Mouse (Mus musculus) ES-CJ7 (cell line): ENCODE data around the gene Dcdc2c.

ENCODE experiments used
- DNase-seq: peaks from one replicate; pipeline ENCODE4 v3.0.0; 2011; ENCODE audit warnings: low read depth, low spot score

Gene Dcdc2c

DNA sequence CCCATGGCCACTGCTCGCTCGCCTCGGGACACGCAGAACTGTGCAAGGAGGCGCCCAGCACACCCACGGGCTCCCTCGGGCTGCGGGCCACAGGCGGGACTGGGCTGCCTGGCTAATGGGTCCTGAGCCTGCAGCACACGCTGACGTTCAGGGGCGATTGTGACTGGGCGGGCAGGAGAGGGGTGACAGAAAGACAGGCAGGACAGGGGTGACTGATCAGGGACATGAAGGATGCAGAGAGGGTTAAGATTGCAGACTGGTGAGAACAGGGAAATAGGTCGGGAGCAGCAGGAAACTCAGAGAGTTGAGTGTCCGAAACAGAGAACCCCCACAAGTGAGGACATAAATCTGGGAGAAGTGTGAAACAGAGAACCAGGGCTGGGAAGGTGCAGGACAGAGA is at the start of gene Dcdc2c:
TSS of gene Dcdc2c (minus strand) at position 101 of the 400 bp plus-strand sequence.
- no peak for DNase-seq

DNA sequence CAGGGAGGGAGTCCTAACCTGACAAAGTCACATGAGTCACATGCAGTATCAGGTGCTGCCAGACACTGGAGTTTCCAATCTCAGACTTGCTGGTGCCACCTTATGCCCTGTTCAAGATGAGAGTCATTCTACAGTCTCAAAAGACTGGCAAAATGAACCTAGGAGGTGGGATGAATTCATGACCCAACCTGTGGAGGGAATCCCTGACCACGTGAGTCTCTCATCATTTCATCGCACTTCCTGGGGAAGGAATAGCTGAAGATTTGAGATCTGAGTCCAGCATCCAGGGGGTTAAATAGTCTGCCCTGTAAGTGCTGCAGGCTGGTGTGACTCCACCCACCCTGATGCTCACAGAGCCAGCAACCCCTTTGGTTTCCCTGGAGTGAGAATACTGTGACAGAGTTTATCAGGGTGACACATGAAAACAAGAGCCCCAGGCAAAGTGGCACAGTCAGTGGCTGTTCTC is 46.4 kb upstream of the Dcdc2c start:
- DNase-seq, result no peak

DNA sequence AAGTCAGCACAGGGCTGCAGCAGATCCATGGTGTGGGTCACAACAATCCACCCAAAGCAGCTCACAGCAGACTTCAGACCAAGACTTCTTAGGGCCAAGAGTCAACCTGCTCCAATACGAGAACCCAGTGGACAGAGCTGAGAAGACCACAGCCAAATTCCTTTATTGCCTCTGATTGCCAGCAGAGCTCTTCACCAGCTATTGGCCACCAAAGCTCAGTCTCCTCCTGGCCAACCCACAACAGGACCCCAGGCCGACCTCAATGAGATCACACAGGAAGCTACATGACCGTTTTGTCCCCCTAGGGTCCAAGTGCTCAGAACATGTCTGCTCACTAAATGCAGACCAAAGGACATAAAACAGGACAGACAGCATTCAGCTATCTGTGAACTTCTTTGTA is 45.9 kb upstream of the Dcdc2c start:
- no peak for DNase-seq

DNA sequence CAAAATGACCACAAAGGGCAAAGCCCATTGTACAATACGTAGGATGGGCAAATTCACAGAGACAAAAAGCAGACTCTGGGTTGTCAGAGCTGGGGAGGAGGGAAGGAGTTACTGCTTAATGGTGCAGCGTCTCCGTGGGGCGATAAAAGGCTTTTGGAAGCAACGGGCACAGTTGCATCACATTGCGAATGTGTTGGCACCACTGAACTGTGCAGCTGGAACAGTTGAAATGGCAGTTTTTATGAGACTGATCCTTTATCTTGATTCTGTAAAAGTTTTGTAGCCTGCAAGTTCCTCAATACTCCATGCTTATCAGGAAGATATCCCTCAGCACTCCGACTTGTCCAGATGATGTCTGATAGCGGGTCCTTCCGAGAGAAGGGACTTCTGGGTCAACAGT is 45.5 kb upstream of the Dcdc2c start:
- no peak for DNase-seq

DNA sequence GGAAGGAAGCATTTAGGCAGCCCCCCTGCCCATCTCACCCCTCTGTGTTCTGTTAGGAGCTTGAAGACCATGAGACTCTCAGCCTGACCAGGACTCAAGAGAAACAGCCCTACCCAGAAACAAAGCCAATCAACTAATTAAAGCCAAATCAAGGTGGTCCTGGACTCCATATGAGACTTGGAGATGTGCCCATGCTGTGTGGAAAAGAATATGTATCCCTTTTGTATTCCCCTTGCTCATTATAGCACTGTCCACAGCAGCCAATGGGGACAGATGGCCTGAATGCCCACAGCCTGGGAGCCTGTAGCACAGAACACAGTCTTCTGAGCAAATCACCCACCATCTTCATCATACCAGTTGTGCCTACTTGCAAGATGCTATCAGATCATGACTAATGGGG is 44.7 kb upstream of the Dcdc2c start:
- no peak for DNase-seq

DNA sequence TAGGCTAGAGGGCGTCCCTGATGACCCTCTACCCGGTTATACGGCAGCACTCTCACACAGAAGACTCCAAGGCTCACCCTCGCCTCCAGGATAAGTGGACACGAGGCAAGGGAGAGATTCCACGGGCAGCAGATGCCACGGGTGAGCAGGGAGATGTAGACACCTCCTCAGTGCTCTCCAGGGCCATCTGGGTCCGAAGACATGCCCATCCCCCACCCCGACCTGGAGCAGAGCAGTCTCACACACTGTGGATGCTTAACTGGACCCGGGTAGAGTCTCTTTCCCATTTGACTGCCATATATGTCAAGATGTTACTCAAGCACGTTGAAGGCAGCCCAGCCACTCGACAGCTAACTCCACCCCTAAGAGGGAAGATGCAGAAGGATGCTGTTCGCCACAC is 38.2 kb upstream of the Dcdc2c start:
- no peak for DNase-seq

DNA sequence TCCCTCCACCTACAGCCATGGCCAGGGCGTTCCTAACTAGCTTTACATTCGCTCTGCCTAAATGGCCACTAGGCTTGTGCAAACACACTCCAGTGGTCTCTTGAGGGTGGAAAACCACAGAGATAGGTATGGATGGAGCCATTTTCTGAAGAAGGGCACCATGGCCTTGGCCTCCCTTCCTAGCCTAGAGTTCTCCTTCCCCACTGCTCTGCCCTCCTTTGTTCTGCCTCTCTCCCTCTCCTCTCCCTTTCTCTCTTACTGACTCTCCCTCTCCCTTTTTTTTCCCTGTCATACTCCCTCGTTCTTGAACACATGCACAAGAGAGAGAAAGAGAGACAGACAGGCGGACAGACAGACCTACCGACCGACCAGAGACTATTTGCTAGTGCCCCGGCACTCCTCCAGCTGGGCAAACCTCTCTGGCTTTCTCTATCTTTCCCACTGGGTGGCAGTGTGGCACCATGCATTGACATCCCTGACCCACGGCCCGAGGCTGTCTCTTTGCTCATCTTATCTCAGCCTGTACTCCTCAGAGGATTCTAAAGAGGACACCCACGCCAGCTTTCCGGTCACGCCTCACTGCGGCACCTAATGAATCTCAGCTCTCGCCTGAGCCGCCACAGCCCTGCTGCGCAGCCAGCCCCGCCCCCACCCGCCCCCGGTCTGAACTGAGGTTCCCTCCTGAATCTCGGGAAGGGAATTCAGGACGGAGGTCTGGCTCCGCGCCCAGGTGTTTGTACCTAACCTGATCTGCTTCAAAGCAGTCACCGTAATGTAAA is 37.1 kb upstream of the Dcdc2c start:
- peak; percentile 85 for DNase-seq

DNA sequence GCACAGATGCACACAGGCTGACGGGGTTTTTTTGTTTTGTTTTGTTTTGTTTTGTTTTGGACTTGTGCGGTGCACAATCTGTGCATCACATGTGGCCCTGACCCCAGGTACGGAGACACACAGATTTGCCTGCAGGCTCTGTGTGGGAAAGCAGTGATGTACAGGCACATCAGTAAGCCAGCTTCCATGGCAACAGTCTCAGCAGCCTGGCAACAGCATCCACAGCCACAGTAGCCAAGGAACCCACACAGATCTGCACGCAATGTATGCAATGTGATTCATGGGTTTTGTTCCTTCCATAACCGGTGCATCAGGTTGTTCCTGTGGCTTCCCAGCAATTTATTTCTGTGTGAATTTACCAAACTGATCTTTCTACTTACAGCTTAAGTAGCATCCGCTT is 35.8 kb upstream of the Dcdc2c start:
- DNase-seq, result no peak

DNA sequence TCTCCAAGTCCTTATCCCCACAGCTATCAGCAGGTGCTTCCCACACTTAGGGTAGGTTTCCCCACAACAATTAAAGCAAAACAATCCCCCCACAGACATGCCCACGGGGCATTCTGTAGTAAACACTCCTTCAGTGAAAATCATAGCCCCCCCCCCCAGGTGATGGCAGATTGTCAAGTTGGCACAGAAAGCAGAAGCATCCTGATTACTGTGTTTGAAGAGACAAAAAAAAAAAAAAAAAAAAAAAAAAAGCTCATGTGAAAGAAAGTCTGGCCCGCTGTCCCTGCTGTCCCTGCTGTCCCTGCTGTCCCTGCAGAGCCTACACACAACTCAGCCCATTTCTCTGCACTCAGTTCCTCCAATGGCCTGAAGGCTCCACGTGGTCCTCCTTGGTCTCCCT is 31.8 kb upstream of the Dcdc2c start:
- DNase-seq, result no peak

DNA sequence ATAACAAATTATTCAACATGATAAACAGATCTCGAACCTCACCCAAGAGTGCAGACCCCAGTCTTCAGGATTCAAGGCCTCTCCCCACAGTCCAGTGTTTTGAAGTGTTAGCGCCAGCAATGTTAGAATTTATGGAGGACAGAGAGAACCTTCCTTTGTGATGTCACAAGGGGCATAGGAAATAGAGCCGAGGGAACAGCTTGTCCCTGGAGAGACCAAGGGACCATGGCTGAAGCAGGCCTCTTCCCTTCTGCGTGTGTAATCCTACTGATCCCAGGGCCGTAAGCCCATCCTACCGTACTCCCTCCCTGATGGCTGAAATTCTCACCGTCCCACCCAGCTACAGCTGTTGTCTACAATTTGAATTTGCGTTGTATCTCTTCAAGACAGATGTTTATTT is 30.2 kb upstream of the Dcdc2c start, which contains the start of gene Allc:
TSS of gene Allc (minus strand) at position 101 of the 400 bp plus-strand sequence.
- DNase-seq, result no peak

DNA sequence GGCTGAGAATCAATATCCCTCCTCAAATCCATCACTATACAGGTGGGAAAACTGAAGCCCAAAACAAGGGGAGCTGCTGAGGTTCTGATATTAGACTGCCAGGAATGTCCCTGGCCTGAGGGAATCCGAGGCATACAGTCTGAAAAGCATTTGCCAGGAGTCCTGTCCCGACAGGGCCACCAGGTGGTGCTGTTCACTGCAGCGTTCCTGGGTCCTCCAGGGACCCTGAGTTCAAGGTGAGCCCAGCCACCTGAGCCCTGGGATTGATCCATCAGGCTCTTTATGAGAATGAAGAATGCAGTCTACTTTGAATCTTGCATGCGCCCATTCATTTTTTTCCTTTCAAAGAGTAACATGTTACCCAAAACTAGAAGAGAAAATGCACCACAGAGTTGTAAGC is 26.9 kb upstream of the Dcdc2c start:
- peak; percentile 61 for DNase-seq

DNA sequence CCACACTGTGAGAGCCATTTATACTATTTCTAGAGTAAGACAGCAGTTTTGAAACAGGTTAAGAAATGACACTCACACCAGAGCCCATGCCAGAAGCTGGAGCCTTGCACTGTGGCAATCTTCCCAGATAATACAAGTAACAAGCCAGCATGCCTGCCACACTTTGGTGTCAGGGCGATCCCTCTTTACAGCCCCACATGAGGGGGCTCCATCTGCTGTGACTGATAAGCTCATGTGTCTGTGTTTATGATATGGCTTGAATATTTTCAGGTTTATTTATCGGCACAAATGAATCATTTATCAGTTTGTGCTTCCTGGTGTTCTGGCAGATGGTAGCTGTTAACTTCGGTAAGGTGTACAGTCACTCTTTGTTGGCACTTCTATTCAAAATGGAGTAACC is 25.9 kb upstream of the Dcdc2c start:
- DNase-seq, result no peak

DNA sequence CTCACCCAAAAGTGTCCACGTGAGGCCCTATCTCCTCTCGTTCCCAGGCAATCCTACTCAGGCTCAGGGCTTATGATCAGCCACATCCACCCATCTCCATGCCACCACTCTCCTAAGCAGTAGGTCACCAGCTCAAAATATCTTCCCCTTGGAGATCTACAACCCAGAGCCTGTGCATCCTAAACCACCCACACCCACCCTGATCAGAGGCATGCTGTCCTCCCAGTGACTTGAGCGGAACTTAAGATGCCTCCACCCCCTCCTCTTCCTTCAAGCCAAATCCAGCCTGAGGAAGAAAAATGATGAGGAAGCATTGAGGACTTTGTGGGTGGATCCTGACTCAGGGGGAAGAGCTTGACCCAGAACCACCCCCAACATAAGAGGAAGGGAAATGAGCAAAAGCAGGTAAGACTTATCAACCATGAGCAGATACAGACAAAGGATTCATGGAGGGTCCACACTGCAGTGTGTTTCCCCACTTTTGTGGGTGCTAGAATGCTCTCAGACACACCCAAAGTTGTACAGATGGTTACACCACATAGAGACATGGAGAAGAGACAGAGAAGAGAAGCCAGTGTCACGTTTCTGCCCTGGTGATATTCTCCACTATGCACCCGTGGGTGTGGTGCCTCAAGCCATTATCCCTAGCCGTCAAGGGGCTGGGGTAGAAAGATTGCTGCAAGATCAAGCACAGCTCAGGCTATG is 23.3 kb upstream of the Dcdc2c start:
- DNase-seq, result no peak

DNA sequence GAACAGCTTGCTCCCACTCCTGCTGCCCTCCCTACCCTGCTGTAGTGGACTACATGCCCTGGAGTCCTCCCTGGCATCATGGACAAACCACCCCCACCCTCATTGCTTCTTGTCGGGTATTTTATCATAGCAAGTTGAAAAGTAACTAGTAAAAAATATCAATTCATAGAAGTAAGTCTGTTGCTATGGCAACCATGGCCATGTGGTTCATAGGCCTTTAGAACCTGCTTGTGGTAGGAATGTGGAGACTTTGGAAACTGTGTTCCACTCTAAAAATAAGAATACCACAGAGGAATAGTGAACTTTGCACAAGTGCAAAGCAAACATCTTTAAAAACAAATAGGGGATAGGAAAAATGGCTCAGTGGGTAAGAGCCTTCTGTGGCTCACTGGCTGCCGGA is 20.0 kb upstream of the Dcdc2c start:
- no peak for DNase-seq

DNA sequence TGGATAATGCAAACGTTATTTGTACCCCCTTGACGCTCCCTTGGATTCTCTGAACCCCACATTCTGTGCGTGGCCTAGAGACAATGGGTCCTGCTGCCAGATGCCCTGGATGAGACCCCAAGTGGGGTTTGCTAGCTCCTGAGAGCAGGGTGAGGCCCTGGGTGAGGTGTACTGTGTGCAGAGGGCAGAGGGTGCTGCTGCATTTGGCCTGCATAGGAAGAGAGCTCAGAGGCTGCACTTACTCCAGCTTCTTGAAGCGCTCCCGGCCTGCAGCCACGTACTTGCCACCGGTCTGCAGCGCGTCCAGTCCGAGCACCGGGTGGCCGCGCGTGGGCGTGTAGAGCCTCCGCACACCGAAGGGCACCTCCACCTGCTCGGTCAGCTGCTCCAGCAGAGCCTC is 424 bp downstream of the Dcdc2c start:
- peak; percentile 12 for DNase-seq

DNA sequence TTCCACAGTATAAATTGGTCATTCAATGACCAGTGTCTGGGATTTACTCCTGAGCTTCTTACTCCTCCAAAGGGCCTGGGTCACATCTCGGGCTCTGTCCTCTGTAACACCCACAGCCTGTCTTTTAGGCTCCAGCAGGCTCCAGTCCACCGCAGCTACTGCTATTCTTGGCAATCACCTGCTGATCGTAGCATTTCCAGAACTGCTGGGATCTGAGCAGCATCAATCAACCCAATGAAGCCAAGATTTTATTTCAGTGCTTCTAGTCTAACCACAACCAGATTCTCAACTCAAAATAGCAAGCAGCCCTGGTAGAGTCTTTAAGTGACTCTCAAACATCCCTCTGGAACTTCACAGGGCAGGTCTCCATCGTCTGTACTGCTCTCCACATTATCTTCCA is 3.3 kb downstream of the Dcdc2c start:
- no peak for DNase-seq

DNA sequence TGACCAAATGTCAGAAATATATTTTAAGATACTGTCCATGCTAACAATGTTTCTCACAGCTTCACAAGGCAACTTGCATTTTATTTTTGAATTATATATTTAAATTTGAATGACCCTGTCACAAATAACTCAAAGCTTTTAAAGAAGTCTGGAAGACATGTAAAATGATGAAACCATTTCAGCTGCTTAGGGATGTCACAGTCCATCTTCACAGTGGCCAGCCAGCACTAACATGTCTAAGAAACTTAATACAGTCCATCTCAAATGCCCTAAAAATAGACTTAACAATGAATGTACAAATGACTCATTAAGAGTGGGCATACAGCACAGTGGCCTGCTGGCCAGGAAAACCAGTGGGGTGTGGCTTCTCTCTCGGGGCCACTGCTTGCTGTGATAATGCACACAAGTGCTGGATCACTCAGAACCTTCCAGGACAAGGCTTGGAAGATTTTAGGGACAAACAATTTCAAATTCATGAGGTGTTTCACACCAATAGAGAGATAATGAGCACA is 37.9 kb downstream of the Dcdc2c start:
- DNase-seq, result no peak

DNA sequence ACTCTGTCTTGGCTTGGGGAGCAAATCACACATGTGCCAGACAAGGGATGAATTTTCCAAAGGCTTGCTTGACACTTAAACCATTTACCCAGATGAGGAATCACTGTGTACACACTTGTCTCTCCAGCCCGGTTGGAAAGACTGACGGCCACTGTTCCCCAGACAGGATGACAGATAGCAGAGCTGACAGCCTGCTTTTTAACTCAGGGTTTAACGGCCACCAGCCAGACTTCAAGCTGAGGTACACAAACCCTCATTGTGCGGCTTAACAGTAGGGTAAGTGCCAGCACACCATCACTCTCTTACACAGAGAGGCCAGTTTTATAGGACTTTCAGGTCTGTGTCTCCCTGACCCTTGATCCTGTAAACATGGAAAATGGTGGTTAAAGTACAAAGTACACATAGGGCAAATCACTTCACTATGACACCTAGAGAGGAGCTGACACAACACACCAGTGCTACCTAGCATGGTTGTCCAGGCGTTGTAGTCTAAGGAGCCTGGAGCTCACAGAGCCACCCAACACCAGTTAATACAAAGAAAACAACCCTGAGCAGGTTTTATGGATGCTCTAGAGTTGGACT is 42.4 kb downstream of the Dcdc2c start:
- no peak for DNase-seq

DNA sequence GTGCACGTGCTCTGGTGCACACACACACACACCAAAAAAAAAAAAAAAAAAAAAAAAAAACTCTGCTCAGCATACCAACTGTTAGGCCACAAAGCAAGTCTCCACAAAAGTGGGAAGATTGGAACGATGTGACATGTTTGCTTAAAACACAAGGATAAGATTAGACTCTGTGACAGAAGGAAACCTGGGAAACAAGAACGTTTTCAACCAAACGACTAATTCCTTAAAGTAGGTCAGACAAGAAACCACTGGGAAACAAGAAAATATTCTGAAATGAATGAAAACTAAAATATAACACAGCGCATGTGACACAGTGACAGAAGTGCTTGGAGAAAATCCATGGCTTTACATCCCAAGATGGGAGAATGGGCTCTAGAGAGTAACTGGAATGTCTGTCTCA is 57.9 kb downstream of the Dcdc2c start:
- no peak for DNase-seq

DNA sequence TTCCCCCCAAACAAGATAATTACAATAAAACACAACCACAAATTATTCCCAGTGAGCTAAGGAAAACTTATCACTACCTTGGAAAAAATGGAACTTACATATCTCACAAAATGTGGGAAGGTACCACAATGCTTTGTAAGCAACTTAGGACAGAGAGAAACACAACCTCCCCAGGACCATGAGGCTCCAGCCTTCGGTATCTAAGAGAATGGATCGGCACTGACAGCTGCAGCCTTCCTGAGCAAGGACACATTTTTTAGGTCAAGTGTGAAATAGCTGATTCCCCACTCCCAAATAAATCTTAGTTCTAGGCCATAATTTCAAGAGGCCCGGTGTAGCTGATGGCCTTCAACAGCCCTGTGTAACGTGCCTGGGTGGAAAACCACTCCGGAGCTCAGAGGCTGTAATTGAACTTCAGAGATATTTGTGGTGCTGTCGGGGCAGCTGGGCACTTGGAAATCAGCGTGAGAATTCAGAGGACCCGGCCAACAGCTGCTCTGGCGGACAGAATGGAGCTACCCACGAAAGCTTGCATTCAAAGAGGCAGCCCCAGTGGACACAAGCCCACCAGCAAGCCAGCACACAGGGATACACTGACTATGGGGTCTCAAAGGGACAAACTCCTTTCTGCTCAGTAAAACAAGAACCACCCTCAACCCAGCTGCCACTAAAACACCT is 69.6 kb downstream of the Dcdc2c start:
- no peak for DNase-seq

DNA sequence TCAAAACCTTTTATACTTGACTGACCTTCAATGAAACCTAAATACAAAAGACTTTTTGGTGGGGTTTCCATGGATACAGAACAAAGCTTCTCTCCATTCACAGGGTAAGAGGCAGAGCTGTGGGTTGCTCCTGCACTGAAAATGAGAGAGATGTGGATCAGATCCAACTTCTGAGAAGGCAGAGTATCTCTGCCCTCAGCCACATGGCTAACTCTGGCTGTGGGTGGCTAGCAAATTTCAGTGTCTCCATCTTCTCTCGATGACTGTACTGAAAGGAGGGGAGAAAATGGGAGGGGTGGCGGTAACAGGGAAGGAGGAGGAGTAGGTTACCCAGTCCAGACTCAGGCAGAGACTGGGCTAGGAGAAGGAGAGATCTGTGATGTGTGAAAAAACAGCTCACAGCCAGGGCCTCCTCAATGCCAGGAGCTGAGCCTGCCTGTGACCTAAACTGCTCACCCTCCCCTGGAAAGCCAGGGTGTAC is 91.2 kb downstream of the Dcdc2c start:
- no peak for DNase-seq

DNA sequence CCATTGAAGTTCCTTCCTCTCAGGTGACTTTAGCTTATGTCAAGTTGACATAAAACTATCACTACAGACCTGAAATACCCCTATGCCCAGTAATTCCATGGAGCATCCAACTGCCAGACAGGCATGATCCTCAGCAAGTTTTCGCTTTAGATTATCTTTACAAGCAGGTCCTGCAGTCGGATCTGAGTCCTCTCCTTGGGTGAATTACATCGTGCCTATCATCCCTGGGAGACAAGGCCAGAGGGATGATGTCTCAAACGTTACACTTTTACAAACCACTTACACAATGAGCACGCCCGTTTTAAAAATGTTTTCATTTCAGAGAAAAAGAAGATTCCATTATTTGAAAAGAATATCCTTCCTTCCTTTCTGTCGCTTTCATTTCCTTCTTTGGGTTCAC is 91.7 kb downstream of the Dcdc2c start:
- no peak for DNase-seq
